In genomic region chr5:73987777-73988560, GRCm38 (mm10) we compare ENCODE assay signal across 20 mouse cellular contexts.
A peak's percentile ranks its signal among the peaks of the same experiment; 100 is the strongest.
DNase-seq lines count a peak whose midpoint lies in the region; ATAC-seq and TF ChIP-seq lines count a peak whose summit lies in the region.
"Had no signal": no experiment of that assay in that cellular context is flagged by ENCODE, and none has a peak within 500 bp of the region (broad histone marks: within the 10 kb centered on the region; RNA-seq: fewer than 3 reads in every experiment).

No protein-coding gene starts in this region.

- no peaks in the 10 kb centered on the region for H3K9me3 ChIP-seq in stomach, postnatal 0 days (ENCODE audit: control insufficient read depth, low read length)
- H3K9me3 ChIP-seq in heart, embryonic 12.5 days (replicated peaks): no peaks in the 10 kb centered on the region
- H3K9me3 ChIP-seq: embryonic facial prominence, embryonic 12.5 days; forebrain, embryonic 15.5 days; G1E; heart, embryonic 13.5 days; hindbrain, embryonic 12.5 days had no signal

- H3K9ac ChIP-seq in stomach, postnatal 0 days (ENCODE audit: low read length): no peak overlapping the region
- H3K9ac ChIP-seq in heart, embryonic 12.5 days: no peak overlapping the region
- H3K9ac ChIP-seq: embryonic facial prominence, embryonic 12.5 days; forebrain, embryonic 15.5 days; heart, embryonic 13.5 days; hindbrain, embryonic 12.5 days had no signal

- no peak for ATAC-seq in stomach, postnatal 0 days (ENCODE audit: low FRiP score, low TSS enrichment)
- ATAC-seq in heart, embryonic 12.5 days (ENCODE audit: insufficient number of reproducible peaks, low FRiP score): no peak
- ATAC-seq: CD4-positive, CD25-positive, alpha-beta regulatory T cell, adult 4 months; forebrain, embryonic 15.5 days; hindbrain, embryonic 16.5 days; inflammation-experienced regulatory T-cells, adult 6 months had no signal

- WGBS in stomach, postnatal 0 days: 74% methylated on average over 13 of the region's 13 CpGs
- 70% methylated on average over 13 of the region's 13 CpGs for WGBS in heart, embryonic 12.5 days

- no peak overlapping the region for H3K4me2 ChIP-seq in stomach, postnatal 0 days (replicated peaks; ENCODE audit: low read depth)
- H3K4me2 ChIP-seq in heart, embryonic 12.5 days: no peak overlapping the region
- H3K4me2 ChIP-seq: embryonic facial prominence, embryonic 12.5 days; forebrain, embryonic 15.5 days; heart, embryonic 13.5 days; hindbrain, embryonic 12.5 days had no signal

- TF ChIP-seq CTCF in stomach, postnatal 0 days (IDR thresholded peaks at IDR 0.05; ENCODE audit: low read depth): no peak

- no peak for TF ChIP-seq EP300 in stomach, postnatal 0 days (optimal IDR thresholded peaks at IDR 0.05)

- no peaks in the 10 kb centered on the region for H3K4me1 ChIP-seq in stomach, postnatal 0 days (replicated peaks; ENCODE audit: control insufficient read depth, insufficient read depth)
- peaks cover 8% of the 10 kb centered on the region; the same call in 1 of the 2 replicates for H3K4me1 ChIP-seq in heart, embryonic 12.5 days (replicated peaks)
- H3K4me1 ChIP-seq: embryonic facial prominence, embryonic 12.5 days; forebrain, embryonic 15.5 days had no signal

- no peak overlapping the region for H3K27ac ChIP-seq in stomach, postnatal 0 days (replicated peaks)
- H3K27ac ChIP-seq in heart, embryonic 12.5 days (ENCODE audit: poor library complexity, severe bottlenecking): no peak overlapping the region
- H3K27ac ChIP-seq: embryonic facial prominence, embryonic 12.5 days; forebrain, embryonic 15.5 days; heart, embryonic 13.5 days; hindbrain, embryonic 12.5 days had no signal

- no peaks in the 10 kb centered on the region for H3K36me3 ChIP-seq in stomach, postnatal 0 days (ENCODE audit: control insufficient read depth, insufficient read depth, low read length)
- H3K36me3 ChIP-seq in heart, embryonic 12.5 days: no peaks in the 10 kb centered on the region
- H3K36me3 ChIP-seq: embryonic facial prominence, embryonic 12.5 days; forebrain, embryonic 15.5 days; G1E; heart, embryonic 13.5 days; hindbrain, embryonic 12.5 days had no signal

- DNase-seq in testis, postnatal 10 days (ENCODE audit: low spot score): peak; percentile 33
- no peak for DNase-seq in testis, postnatal 14 days (ENCODE audit: low spot score)
- peak; percentile 23 for DNase-seq in ZHBTc4 (ENCODE audit: low read depth, low spot score)
- peak; percentile 33 for DNase-seq in stomach, postnatal 0 days (ENCODE audit: low spot score)
- DNase-seq in thymus, postnatal 4 days: no peak
- DNase-seq: adrenal gland, adult 8-10 months; adrenal gland, postnatal 36 days; B cell, adult 2 months; cerebellum, adult 9-10 months; cerebellum, postnatal 25 days; heart, postnatal 4 days had no signal

- no peak overlapping the region for H3K4me3 ChIP-seq in stomach, postnatal 0 days (ENCODE audit: low read depth, low read length)
- H3K4me3 ChIP-seq in heart, embryonic 12.5 days: no peak overlapping the region
- H3K4me3 ChIP-seq: embryonic facial prominence, embryonic 12.5 days; forebrain, embryonic 15.5 days; heart, embryonic 13.5 days; hindbrain, embryonic 12.5 days had no signal

- no peaks in the 10 kb centered on the region for H3K27me3 ChIP-seq in stomach, postnatal 0 days (ENCODE audit: control insufficient read depth, insufficient read depth, low read length)
- no peaks in the 10 kb centered on the region for H3K27me3 ChIP-seq in heart, embryonic 12.5 days (replicated peaks)
- H3K27me3 ChIP-seq: embryonic facial prominence, embryonic 12.5 days; forebrain, embryonic 15.5 days; heart, embryonic 13.5 days; hindbrain, embryonic 12.5 days had no signal

Comparison
In these comparisons a context has a peak if more than half of its experiments do, and no peak if none do; other contexts are left out.
1. DNase-seq: peak in testis, postnatal 10 days (single experiment), ZHBTc4 (single experiment) and stomach, postnatal 0 days (single experiment); none in testis, postnatal 14 days (single experiment) and thymus, postnatal 4 days (single experiment).